Mouse (Mus musculus): ENCODE measurements around the gene Sertad2. TPM values are rescaled to one million over a fixed set of nuclear protein-coding genes. Genes with fewer than 3 reads are reported as not detected.

The Sertad2 gene
- polyA plus RNA-seq, 1 experiment from 2014 or later = 36.0 TPM

- no peak overlapping the region for H3K27ac ChIP-seq
- DNase-seq (ENCODE audit: low spot score) (no peak), ATAC-seq (replicated peaks; ENCODE audit: low FRiP score, low read depth) (no peak)
- no peaks in the 10 kb centered on the region for H3K27me3 ChIP-seq (ENCODE audit: insufficient read depth, low read length)
- H3K36me3 ChIP-seq (ENCODE audit: insufficient read depth, low read length) = no peaks in the 10 kb centered on the region
- H3K4me3 ChIP-seq (replicated peaks; ENCODE audit: low read depth, low read length) = no peak overlapping the region
- WGBS = 69% methylated on average over 7 of the region's 7 CpGs
- no peak for TF ChIP-seq CTCF (IDR thresholded peaks at IDR 0.05; ENCODE audit: low read depth)
- no peaks in the 10 kb centered on the region for H3K4me1 ChIP-seq (replicated peaks; ENCODE audit: insufficient read depth, low read length)
- no peak overlapping the region for H3K9ac ChIP-seq (ENCODE audit: low read depth, low read length)
- no peak overlapping the region for H3K4me2 ChIP-seq (ENCODE audit: low read length)
- H3K9me3 ChIP-seq (replicated peaks; ENCODE audit: low read length) = no peaks in the 10 kb centered on the region
These were observed 119.8 kb downstream of the Sertad2 start for GRCm38 (mm10) chr11:20662811-20663210.

GRCm38 (mm10) chr11:20663580-20664198 lies 120.6 kb downstream of the Sertad2 start:
- no peak for ATAC-seq (replicated peaks; ENCODE audit: low FRiP score, low read depth)

GRCm38 (mm10) chr11:20664878-20665277 lies 121.8 kb downstream of the Sertad2 start:
- DNase-seq (ENCODE audit: low spot score) = no peak
- Histone ChIP-seq H3K27ac (no peak overlapping the region), H3K27me3 (ENCODE audit: insufficient read depth, low read length) (no peaks in the 10 kb centered on the region), H3K4me3 (replicated peaks; ENCODE audit: low read depth, low read length) (no peak overlapping the region), H3K36me3 (ENCODE audit: insufficient read depth, low read length) (no peaks in the 10 kb centered on the region), H3K9ac (ENCODE audit: low read depth, low read length) (no peak overlapping the region), H3K9me3 (replicated peaks; ENCODE audit: low read length) (no peaks in the 10 kb centered on the region), H3K4me2 (ENCODE audit: low read length) (no peak overlapping the region), H3K4me1 (replicated peaks; ENCODE audit: insufficient read depth, low read length) (no peaks in the 10 kb centered on the region)
- no peak for TF ChIP-seq CTCF (IDR thresholded peaks at IDR 0.05; ENCODE audit: low read depth)
- no peak for ATAC-seq (replicated peaks; ENCODE audit: low FRiP score, low read depth)
- WGBS = 81% methylated on average over 9 of the region's 9 CpGs

More at GRCm38 (mm10) chr11:20663580-20664198, 120.6 kb downstream of the Sertad2 start:
- H3K4me3 ChIP-seq (replicated peaks; ENCODE audit: low read depth, low read length) = no peak overlapping the region
- DNase-seq (ENCODE audit: low spot score) = peak; percentile 19
- no peaks in the 10 kb centered on the region for H3K27me3 ChIP-seq (ENCODE audit: insufficient read depth, low read length)
- WGBS = 46% methylated on average over 5 of the region's 5 CpGs
- no peak overlapping the region for H3K4me2 ChIP-seq (ENCODE audit: low read length)
- no peak overlapping the region for H3K9ac ChIP-seq (ENCODE audit: low read depth, low read length)
- H3K4me1 ChIP-seq (replicated peaks; ENCODE audit: insufficient read depth, low read length) = no peaks in the 10 kb centered on the region
- no peaks in the 10 kb centered on the region for H3K9me3 ChIP-seq (replicated peaks; ENCODE audit: low read length)
- H3K27ac ChIP-seq = no peak overlapping the region
- no peaks in the 10 kb centered on the region for H3K36me3 ChIP-seq (ENCODE audit: insufficient read depth, low read length)
- TF ChIP-seq CTCF (IDR thresholded peaks at IDR 0.05; ENCODE audit: low read depth) = no peak

GRCm38 (mm10) chr11:20671789-20672392 lies 128.8 kb downstream of the Sertad2 start:
- Histone ChIP-seq H3K4me3 (replicated peaks; ENCODE audit: low read depth, low read length) (no peak overlapping the region), H3K4me2 (ENCODE audit: low read length) (no peak overlapping the region), H3K9ac (ENCODE audit: low read depth, low read length) (no peak overlapping the region), H3K4me1 (replicated peaks; ENCODE audit: insufficient read depth, low read length) (no peaks in the 10 kb centered on the region), H3K27me3 (ENCODE audit: insufficient read depth, low read length) (no peaks in the 10 kb centered on the region), H3K27ac (no peak overlapping the region), H3K9me3 (replicated peaks; ENCODE audit: low read length) (no peaks in the 10 kb centered on the region), H3K36me3 (ENCODE audit: insufficient read depth, low read length) (no peaks in the 10 kb centered on the region)
- WGBS = 64% methylated on average over 6 of the region's 6 CpGs
- DNase-seq (ENCODE audit: low spot score) = no peak
- TF ChIP-seq CTCF (IDR thresholded peaks at IDR 0.05; ENCODE audit: low read depth) = peak; percentile 58
- no peak; the same call in 1 of the 2 replicates for ATAC-seq (replicated peaks; ENCODE audit: low FRiP score, low read depth)

GRCm38 (mm10) chr11:20672513-20672912 lies 129.5 kb downstream of the Sertad2 start:
- WGBS = 53% methylated on average over 6 of the region's 6 CpGs
- no peak overlapping the region for H3K9ac ChIP-seq (ENCODE audit: low read depth, low read length)
- H3K36me3 ChIP-seq (ENCODE audit: insufficient read depth, low read length) = no peaks in the 10 kb centered on the region
- no peak overlapping the region for H3K27ac ChIP-seq
- no peak overlapping the region for H3K4me2 ChIP-seq (ENCODE audit: low read length)
- DNase-seq (ENCODE audit: low spot score) = no peak
- no peak for ATAC-seq (replicated peaks; ENCODE audit: low FRiP score, low read depth)
- no peak overlapping the region for H3K4me3 ChIP-seq (replicated peaks; ENCODE audit: low read depth, low read length)
- no peak for TF ChIP-seq CTCF (IDR thresholded peaks at IDR 0.05; ENCODE audit: low read depth)
- H3K4me1 ChIP-seq (replicated peaks; ENCODE audit: insufficient read depth, low read length) = no peaks in the 10 kb centered on the region
- H3K27me3 ChIP-seq (ENCODE audit: insufficient read depth, low read length) = no peaks in the 10 kb centered on the region
- H3K9me3 ChIP-seq (replicated peaks; ENCODE audit: low read length) = no peaks in the 10 kb centered on the region

GRCm38 (mm10) chr11:20679396-20679795 lies 136.3 kb downstream of the Sertad2 start:
- Histone ChIP-seq H3K9me3 (replicated peaks; ENCODE audit: low read length) (no peaks in the 10 kb centered on the region), H3K4me1 (replicated peaks; ENCODE audit: insufficient read depth, low read length) (no peaks in the 10 kb centered on the region), H3K4me2 (ENCODE audit: low read length) (no peak overlapping the region), H3K9ac (ENCODE audit: low read depth, low read length) (no peak overlapping the region), H3K4me3 (replicated peaks; ENCODE audit: low read depth, low read length) (no peak overlapping the region), H3K27ac (no peak overlapping the region), H3K27me3 (ENCODE audit: insufficient read depth, low read length) (no peaks in the 10 kb centered on the region), H3K36me3 (ENCODE audit: insufficient read depth, low read length) (0 out of 2 replicates have a peak, but pooled peaks cover 2% of the 10 kb centered on the region)
- 74% methylated on average over 2 of the region's 2 CpGs for WGBS
- DNase-seq (ENCODE audit: low spot score) (no peak), ATAC-seq (replicated peaks; ENCODE audit: low FRiP score, low read depth) (no peak)
- no peak for TF ChIP-seq CTCF (IDR thresholded peaks at IDR 0.05; ENCODE audit: low read depth)
